Mouse (Mus musculus): ENCODE measurements around the gene Notch1.

The Notch1 gene

GRCm38 (mm10) chr2:26516275-26516674 lies at the start of gene Notch1:
Gene Notch1, minus strand, starts transcription at chr2:26516663.
- peak; percentile 86 to 87 for DNase-seq (ENCODE audit: low spot score in 2 of 2)

GRCm38 (mm10) chr2:26566221-26566620 lies 49.8 kb upstream of the Notch1 start:
- peak in 1 of 2 experiments; percentile 47 for DNase-seq (ENCODE audit: low spot score in 2 of 2)

- peak in 1 of 2 experiments; percentile 59 for DNase-seq (ENCODE audit: low spot score in 2 of 2)
Observed at GRCm38 (mm10) chr2:26561351-26562016, 45.0 kb upstream of the Notch1 start.

DNA sequence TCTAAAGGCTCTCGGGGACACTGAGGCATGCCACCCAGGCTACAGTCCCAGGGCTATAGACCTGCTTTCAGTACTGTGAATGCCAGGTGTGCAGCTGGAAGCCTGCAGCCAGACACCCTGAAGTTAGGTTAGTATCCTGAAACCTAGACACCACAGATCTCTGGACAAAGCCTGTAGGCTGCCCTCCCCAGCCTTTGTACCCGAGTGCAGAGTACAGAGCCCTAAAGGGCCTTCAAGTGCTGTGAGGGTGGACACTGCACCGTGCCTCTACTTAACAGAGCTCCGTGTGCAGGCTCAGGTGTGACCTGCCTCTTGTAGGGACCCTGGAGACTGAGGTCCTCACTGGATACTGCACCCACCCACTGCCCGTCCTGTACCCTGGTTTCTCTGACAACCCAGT lies 44.0 kb upstream of the Notch1 start:
- no peak for DNase-seq (ENCODE audit: low spot score in 2 of 2)

DNA sequence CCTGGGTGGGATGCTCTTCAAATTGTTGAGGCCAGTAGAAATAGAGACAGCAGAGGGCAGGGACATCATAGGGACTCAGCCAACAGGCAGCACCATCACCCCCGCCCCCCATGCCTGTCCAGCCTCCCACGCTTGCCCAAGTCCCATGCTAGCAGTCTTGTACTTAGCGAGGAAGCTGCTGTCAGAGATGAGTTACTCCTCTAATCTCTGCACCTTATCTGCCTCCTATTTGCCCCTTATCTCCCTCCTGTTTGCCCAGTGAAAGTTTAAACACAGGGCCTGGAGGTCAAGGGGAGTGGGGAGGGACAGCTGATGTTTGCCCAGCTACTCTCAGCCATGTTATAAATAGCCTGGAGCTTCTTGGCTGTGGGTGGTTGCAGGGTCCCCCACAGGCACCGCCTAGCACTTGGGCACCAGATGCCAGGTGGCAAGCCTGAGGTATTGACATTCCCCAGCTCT lies 40.1 kb upstream of the Notch1 start:
- no peak for DNase-seq (ENCODE audit: low spot score in 2 of 2)

GRCm38 (mm10) chr2:26555076-26555475 lies 38.6 kb upstream of the Notch1 start:
- peak; percentile 68 to 71 for DNase-seq (ENCODE audit: low spot score in 2 of 2)

DNA sequence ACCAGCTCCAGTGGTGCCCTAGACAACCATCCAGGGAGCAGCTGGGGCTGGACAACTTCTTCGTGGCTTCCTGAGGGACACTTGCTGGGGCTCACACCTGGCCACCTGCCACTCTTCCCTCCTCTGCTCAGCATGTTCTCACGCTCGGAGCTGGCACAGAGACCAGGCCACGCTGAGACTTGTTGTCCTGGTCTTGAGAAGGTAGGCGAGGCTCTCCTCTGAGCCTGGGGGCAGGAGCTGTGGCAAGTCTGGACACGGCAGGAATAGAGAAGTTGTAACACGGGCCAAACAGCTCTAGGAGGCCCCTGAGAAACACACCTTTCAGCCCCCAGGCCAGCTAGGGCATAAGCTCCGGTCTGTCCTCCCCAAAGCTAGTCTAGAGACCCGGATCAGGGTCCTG lies 37.4 kb upstream of the Notch1 start:
- no peak for DNase-seq (ENCODE audit: low spot score in 2 of 2)

- DNase-seq (ENCODE audit: low spot score in 2 of 2) = no peak
Observed at GRCm38 (mm10) chr2:26552066-26552465, 35.6 kb upstream of the Notch1 start.

- no peak for DNase-seq (ENCODE audit: low spot score in 2 of 2)
Observed at GRCm38 (mm10) chr2:26551446-26551845, 35.0 kb upstream of the Notch1 start.

GRCm38 (mm10) chr2:26550777-26551176 lies 34.3 kb upstream of the Notch1 start:
- DNase-seq (ENCODE audit: low spot score in 2 of 2) = no peak

GRCm38 (mm10) chr2:26550205-26550604 lies 33.7 kb upstream of the Notch1 start:
- DNase-seq (ENCODE audit: low spot score in 2 of 2) = no peak

DNA sequence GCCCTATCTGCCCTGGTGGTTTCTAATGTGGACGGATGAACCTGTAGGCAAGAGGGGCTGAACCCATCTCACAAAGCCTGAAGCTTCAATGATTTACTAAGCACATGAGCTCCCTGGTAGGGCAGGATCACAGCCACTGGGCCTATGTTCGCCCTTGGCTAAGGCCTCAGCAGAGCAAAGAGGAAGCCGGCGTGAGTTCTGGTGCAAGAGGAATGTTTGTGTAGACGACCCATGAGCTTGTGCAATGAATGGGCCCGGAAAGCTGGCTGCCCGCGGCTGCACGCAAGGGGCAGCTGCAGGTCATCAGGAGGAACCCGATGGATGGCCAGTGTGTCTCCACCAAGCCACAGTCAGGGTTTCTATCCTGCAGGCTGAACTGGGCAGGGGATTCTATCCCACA lies 33.3 kb upstream of the Notch1 start:
- DNase-seq (ENCODE audit: low spot score in 2 of 2) = no peak

DNA sequence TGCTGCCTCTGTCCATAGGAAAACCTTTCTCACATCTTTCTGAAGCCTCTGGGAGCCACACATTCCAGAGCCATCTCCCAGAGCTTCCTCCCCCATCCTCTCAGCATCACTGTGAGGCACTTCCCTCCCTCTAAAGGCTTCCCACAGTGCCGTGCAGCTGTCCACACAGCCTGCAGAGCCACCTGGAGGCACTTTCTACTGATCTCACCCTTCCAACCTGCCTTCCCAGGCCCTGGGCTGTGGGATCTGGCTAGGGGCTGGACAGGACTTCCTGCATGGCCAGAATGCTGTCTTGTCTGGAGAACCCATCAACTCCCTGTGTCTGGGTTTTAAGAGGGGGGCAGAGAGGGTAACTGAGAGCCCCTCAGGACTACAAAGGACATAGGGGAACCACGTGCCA lies 31.0 kb upstream of the Notch1 start:
- no peak for DNase-seq (ENCODE audit: low spot score in 2 of 2)

DNA sequence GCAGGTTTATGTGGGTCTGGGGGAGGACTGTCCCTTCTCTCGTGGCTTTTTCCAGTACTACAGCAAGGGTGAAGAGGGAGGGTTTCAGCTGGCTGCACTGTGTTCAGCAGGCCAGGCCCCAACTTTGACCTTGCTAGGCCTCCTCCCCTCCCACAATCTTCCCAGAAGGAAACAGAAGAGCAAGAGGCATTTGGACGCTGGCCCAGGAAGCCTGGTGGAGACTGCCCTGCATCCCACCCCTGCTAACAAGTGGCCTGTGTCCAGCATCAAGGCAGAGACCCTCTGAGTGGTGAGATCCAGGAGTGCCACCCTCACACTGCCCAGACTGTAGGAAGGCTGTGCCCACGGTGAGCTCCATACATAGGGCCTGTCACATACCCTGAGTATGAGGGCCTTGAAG lies 27.8 kb upstream of the Notch1 start:
- DNase-seq (ENCODE audit: low spot score in 2 of 2) = peak in 1 of 2 experiments; percentile 35

DNA sequence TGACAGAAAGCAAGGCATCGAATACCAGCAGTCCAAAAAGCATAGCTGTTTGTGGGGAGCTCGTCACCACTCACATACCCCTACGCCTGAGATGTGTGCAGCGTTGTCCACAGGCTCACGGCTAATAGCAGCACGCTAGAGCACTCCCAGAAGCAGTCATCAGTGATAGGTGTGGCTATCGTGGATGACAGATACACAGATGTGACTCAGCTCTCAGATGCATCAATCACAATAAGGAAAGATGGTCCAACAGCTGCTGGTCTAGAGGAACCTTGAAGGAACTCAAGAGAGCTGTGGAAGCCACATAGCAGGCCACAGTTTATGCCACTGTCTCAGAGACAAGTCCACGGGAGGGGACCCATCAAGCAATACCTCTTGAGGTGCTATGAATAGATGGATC lies 27.3 kb upstream of the Notch1 start:
- DNase-seq (ENCODE audit: low spot score in 2 of 2) = no peak

- peak in 1 of 2 experiments; percentile 33 for DNase-seq (ENCODE audit: low spot score in 2 of 2)
Observed at GRCm38 (mm10) chr2:26543155-26543554, 26.7 kb upstream of the Notch1 start.

- no peak for DNase-seq (ENCODE audit: low spot score in 2 of 2)
Observed at GRCm38 (mm10) chr2:26541258-26541910, 24.9 kb upstream of the Notch1 start.

DNA sequence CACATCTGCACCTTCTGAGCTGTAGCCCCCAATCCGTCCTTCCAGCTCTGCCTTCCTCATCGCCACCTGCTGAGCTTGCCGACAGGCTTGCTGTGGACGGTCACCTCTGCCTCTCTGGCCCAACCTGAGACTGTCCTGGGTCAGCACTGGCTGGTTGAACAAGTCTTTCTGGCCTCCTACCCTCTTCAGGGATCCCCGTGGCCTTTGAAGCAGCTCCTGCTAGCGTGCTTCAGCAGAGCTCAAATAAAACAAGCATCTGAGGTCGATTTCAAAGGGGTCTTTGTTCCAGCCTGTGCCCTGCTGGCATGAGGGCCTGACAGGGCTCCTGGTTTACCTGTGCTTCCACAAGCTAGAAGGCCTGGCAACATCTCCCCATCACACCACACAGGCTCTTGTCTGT lies 24.3 kb upstream of the Notch1 start:
- no peak for DNase-seq (ENCODE audit: low spot score in 2 of 2)

DNA sequence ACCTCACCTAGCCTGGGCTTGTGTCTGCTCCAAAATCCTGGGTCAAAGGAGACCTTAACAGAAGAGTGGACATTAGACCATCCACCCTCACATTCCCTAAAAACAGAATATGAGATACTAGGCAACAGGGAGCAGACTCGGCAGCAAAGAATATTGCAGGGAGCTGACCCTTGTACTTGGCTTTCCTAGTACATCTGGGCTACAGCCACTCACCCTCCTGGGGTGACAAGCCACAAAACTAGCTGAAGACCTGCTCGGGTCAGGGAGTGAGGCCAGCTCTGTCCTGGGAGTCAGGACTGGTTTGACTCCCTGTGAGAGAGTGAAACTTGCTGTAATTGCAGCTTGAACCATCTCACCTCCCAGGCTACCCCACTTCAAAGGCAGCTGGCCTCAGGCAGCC lies 23.1 kb upstream of the Notch1 start:
- DNase-seq (ENCODE audit: low spot score in 2 of 2) = no peak

DNA sequence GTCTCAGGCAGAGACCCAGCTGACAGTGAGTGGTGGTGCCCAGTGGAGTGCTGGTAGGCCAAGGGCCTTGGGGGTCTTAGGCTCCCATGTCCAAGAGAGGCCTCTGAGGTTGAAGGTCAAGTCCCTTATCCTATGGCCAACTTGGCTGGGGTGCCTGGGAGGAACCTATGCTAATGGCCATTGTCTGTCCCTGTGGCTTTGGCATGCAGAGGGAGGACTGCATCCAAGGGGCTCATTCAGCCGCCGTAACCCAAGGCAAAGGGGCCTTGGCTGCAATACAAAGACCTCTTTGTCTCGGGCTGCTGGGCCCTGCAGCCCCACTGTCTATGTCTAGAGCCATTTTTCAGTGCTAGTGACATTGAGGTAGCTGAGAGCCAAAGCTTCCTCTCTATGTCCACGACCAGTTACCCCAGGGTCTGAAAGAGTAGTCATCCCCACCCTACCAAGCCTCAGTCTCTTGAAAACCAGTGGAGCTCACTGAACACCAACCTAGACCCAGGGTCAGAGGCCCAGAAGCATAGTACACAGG lies 19.1 kb upstream of the Notch1 start:
- DNase-seq (ENCODE audit: low spot score in 2 of 2) = no peak

- peak; percentile 82 to 86 for DNase-seq (ENCODE audit: low spot score in 2 of 2)
Observed at GRCm38 (mm10) chr2:26534616-26535015, 18.2 kb upstream of the Notch1 start.

- no peak for DNase-seq (ENCODE audit: low spot score in 2 of 2)
Observed at GRCm38 (mm10) chr2:26534161-26534560, 17.7 kb upstream of the Notch1 start.

- no peak for DNase-seq (ENCODE audit: low spot score in 2 of 2)
Observed at GRCm38 (mm10) chr2:26533249-26533648, 16.8 kb upstream of the Notch1 start.
